Mouse (Mus musculus): ENCODE data around the gene Il17rb. TPM values are rescaled to one million over a fixed set of nuclear protein-coding genes. Genes with fewer than 3 reads are reported as not detected.

Il17rb gene
- polyA plus RNA-seq, 1 experiment from 2014 or later: 0.40 TPM

DNA sequence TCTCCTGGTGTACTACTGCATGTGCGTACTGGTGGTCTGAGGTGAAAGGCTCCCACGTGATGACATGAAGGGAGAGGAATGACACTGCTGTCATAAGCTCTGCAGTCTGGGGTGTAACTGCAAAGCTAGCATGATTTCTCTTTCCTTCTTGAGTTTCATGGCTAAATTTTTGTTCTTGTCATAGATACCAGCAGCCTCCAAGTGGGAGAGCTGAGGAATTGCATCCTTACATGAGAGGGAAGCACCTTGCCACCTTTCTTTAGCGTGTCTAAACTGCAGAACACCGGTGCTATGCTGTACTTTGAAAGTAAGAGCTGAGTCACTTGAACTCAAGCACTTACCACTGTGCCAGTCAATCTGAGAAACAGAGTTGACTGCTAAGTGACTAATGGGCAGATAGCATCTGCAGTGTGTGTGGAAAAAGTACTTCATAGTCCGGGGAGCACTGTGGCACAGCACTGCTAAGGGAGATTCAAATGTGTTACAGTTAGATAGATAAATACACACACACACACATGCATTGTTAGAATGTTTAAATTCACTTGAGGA, 61.9 kb downstream of the Il17rb start:
- ATAC-seq (ENCODE audit: insufficient number of reproducible peaks, insufficient read depth, low FRiP score, low TSS enrichment, low read depth): no peak
- 77% methylated on average over 5 of the region's 5 CpGs for WGBS

More for the DNA sequence above, 61.9 kb downstream of the Il17rb start:
- Histone ChIP-seq H3K4me3 (replicated peaks) (no peak overlapping the region), H3K9ac (replicated peaks) (no peak overlapping the region), H3K4me2 (no peak overlapping the region), H3K27ac (no peak overlapping the region), H3K9me3 (no peaks in the 10 kb centered on the region), H3K27me3 (no peaks in the 10 kb centered on the region), H3K4me1 (replicated peaks) (no peaks in the 10 kb centered on the region), H3K36me3 (no peaks in the 10 kb centered on the region)

Small RNAs within 50 kb of the gene (microRNA-seq; reads per million reads assigned to microRNA genes)
- gene Mir6947: not detected

Other genes with a start within 250 kb of the Il17rb start
- gene Selenok, start 40.6 kb downstream of the Il17rb start, polyA plus RNA-seq (2016; fragmentation: Nextera tagmentation; extraction: Ambion mirVana): 260 and 271 TPM in 2 replicates
- 77.4 and 78.1 TPM in 2 replicates for gene Actr8, start 30.6 kb downstream of the Il17rb start, polyA plus RNA-seq (2016; fragmentation: Nextera tagmentation; extraction: Ambion mirVana)
- gene Chdh, start 127 bp upstream of the Il17rb start, polyA plus RNA-seq (2016; fragmentation: Nextera tagmentation; extraction: Ambion mirVana): 0.24 and 0.49 TPM in 2 replicates

Measured in limb, embryonic 12.5 days (tissue).